Mouse (Mus musculus) macrophage (primary cell): ENCODE results near the gene Snx20. TPM values are rescaled to one million over a fixed set of nuclear protein-coding genes. Genes with fewer than 3 reads are reported as not detected.

Experiments used
- H3K27ac ChIP-seq: fragments of 350-480 bp; formaldehyde crosslinking; 2 replicates; pipeline ENCODE4 v1.9.0; 2021
- H3K36me3 ChIP-seq: fragments of 350-480 bp; formaldehyde crosslinking; 2 replicates; pipeline ENCODE4 v1.9.0; 2021; ENCODE audit errors: inconsistent target
- H3K4me3 ChIP-seq: fragments of 350-480 bp; formaldehyde crosslinking; 2 replicates; pipeline ENCODE4 v1.9.0; 2021; ENCODE audit errors: inconsistent target
- H3K79me2 ChIP-seq: fragments of 350-480 bp; formaldehyde crosslinking; 2 replicates; pipeline ENCODE4 v1.9.0; 2021; ENCODE audit errors: inconsistent target
- WGBS: methylation state at CpG from one replicate; pipeline ENCODE4 v1.1.7; 2026; ENCODE audit warnings: inconsistent platforms; ENCODE audit not compliant: missing documents; 5-methylcytosine and 5-hydroxymethylcytosine counted together
- polyA plus RNA-seq: library from polyadenylated mRNA; stranded (reverse); fragments of 250-400 nt; gene quantifications from 3 replicates; pipeline ENCODE4 v1.2.4, GENCODE M21; 2018; ENCODE audit warnings: inconsistent platforms

Gene Snx20
- polyA plus RNA-seq, 1 experiment from 2014 or later, result 53.5 TPM

DNA sequence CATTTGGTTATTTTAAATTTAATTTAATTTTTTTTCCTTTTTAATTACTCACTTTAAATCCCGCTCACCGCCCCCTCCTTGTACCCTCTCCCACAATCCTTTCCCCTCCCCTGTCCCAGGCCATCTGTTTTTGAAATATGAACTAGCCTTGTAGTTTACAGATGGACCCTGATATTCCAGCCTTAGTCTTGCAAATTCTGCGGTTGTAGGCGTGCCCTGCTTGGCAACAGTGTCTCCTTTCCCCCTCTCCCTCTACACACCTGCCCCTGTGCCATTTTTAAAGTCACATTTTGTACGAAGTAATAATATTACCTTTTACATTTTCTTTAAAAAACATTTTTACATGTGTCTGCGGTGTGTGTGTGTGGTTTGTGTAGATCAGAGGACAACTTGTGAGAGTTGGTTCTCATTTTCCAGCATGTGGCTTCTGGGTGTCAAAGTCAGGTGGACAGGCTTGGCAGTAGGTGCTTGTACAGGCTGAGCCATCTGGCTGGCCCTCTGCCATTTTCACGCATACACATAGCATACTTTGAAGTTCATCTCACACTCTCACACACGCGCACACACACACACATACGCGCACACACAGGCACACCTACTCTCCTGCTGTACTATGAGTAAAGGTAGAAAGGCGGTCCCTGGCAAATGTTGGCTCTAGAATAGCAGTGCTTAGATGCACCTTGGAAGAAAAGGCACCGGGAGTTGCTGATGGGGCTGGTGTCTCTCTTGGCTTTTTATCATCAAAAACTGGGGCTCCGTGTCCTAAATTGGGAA lies 7.7 kb downstream of the Snx20 start:
- 95% methylated on average over 13 of the region's 14 CpGs for WGBS
- H3K27ac ChIP-seq, result no peak overlapping the region
- no peak overlapping the region for H3K4me3 ChIP-seq
- H3K36me3 ChIP-seq, result peaks cover 64% of the 10 kb centered on the region
- peaks cover 56% of the 10 kb centered on the region for H3K79me2 ChIP-seq

DNA sequence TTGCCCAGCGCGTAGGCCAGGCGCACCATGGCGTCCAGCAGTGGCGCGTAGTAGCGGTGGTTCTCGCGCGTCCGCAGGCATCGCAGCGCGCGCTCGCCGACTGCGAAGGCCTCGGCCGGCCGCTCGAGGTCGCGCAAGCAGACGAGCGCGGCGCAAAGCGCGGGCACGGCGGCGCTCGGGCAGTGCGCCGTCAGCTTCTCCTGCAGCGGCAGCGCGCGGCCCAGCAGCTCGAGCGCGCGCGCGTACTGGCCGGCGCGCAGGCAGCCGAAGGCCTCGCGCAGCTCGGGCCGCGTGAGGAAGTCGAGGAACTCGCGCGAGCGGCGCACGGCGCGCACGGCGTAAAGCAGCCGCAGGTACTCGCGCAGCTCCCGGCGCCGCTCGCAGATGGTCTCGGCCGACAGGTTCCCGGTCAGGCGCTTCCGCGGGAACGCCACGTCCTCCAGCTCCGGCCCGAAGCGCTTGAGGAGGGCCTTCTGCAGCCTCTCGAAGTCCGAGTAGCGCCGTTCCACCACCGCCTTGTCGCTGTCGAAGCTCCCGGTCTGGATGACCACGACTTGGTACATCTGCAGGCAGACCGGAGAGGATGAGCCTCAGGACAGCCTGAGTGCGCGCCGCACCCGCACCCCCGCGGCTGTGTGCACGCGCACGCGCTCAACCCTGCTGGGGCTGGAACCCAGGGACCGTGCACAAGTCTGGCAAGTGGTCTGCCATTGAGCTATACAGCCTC lies 8.5 kb downstream of the Snx20 start:
- Histone ChIP-seq H3K4me3 (no peak overlapping the region), H3K27ac (no peak overlapping the region)
- WGBS, result 95% methylated on average over 35 of the region's 105 CpGs

DNA sequence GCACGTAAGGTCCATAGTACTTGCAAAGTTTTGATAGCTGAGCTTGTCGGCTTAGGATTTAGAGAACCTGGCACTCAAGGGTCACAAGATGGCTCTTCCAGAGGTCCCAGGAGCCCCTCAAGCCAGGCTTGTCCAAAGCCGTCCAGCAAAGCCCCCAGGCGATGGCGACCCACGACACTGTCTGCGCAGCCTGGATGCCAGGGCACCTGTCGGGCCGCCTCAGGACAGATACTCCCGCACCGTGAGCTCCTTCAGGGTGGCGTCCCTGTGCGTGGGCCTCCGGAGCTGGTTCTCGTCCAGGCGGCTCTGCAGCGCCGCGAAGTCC lies 9.0 kb downstream of the Snx20 start:
- no peak overlapping the region for H3K27ac ChIP-seq
- 95% methylated on average over 19 of the region's 19 CpGs for WGBS

More for the DNA sequence above, 8.5 kb downstream of the Snx20 start:
- peaks cover 48% of the 10 kb centered on the region for H3K79me2 ChIP-seq
- peaks cover 61% of the 10 kb centered on the region for H3K36me3 ChIP-seq

DNA sequence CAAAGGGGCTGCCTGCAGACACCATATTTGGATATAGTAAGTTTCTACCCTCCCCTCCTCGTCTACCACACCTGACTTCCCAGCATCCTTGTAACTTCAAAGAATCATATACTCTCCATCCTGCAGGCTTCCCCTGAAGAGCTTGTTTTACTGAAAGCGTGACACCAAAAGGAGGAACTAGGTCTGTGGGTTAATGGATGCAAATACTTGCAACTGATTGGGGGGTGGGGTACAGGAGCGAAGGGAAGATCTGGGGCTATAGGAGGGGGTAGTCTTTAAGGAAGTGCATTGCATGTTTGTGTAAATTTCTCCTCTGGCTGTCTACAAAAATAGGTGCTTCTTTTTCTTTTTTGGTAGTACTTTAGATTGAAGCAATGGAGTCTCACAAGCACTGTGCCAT lies 9.5 kb downstream of the Snx20 start:
- WGBS, result 36% methylated on average over 3 of the region's 3 CpGs
- no peak overlapping the region for H3K27ac ChIP-seq
- peaks cover 51% of the 10 kb centered on the region for H3K36me3 ChIP-seq
- H3K4me3 ChIP-seq, result no peak overlapping the region
- peaks cover 38% of the 10 kb centered on the region for H3K79me2 ChIP-seq

More for the DNA sequence above, 9.0 kb downstream of the Snx20 start:
- Histone ChIP-seq H3K79me2 (peaks cover 43% of the 10 kb centered on the region), H3K4me3 (no peak overlapping the region), H3K36me3 (peaks cover 56% of the 10 kb centered on the region)

DNA sequence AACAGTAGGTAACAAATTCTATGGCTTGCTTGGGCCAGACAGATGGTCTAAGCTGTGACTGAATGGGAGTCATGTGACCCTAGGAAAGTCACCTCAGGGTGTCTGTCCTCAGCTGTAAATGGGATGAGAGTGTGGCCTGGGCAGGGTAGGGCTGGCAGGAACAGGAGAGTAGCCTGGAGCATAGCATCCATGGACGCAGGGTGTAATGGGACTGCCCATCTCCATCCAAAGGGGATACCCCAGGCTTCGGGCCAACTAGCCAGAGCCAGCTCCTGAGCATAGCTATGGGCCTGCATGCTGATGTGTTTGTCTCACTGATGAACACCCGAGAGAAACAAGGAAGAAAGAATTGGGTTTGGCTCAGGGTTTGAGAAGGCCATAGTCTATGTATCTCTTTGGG lies 11.7 kb downstream of the Snx20 start:
- Histone ChIP-seq H3K36me3 (peaks cover 35% of the 10 kb centered on the region), H3K79me2 (peaks cover 17% of the 10 kb centered on the region; the same call in 1 of the 2 replicates), H3K27ac (no peak overlapping the region), H3K4me3 (no peak overlapping the region)
- 94% methylated on average over 3 of the region's 3 CpGs for WGBS

DNA sequence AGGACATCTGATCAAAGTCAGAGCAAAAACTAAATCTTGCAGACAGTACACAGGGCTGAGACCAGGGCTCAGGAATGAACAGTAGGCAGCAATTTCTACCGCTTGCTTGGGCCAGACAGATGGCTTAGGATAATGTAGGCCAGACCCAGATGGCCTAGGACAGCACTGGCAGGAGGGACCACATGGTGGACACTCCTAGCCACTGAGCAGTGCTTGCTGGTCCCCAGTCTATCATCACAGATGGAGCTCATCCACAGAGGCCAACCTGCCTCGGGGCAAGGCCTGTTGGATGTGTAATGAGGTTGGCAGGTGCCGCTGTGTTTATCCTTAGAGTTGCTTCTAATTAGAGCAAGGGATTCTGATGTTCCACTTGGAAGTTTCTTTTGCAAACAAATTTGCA lies 12.6 kb downstream of the Snx20 start:
- Histone ChIP-seq H3K4me3 (no peak overlapping the region), H3K36me3 (peaks cover 26% of the 10 kb centered on the region), H3K79me2 (peaks cover 8% of the 10 kb centered on the region; the same call in 1 of the 2 replicates), H3K27ac (no peak overlapping the region)
- WGBS, result 88% methylated on average over 3 of the region's 3 CpGs

DNA sequence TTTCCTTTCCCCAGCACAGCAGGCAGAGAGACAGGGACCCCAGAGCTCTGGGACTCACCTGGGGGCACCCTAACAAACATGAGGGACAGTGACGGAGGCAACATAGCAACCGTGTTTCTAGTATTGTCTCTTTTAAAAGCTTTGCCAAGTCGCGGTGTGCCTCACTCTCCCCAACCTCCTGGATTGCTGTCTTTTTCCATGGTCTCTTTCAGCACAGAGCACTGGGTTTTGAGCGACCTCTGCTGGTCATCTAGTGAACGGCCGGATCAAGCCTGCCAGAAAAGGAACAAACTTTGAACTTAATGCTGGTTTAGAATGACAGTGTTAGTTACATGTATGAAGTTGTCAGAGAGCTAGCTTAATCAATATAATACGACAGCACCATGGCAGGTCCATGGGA lies 14.5 kb downstream of the Snx20 start:
- Histone ChIP-seq H3K27ac (no peak overlapping the region), H3K36me3 (peaks cover 19% of the 10 kb centered on the region), H3K79me2 (no peaks in the 10 kb centered on the region), H3K4me3 (no peak overlapping the region)
- WGBS, result 6% methylated on average over 8 of the region's 8 CpGs

DNA sequence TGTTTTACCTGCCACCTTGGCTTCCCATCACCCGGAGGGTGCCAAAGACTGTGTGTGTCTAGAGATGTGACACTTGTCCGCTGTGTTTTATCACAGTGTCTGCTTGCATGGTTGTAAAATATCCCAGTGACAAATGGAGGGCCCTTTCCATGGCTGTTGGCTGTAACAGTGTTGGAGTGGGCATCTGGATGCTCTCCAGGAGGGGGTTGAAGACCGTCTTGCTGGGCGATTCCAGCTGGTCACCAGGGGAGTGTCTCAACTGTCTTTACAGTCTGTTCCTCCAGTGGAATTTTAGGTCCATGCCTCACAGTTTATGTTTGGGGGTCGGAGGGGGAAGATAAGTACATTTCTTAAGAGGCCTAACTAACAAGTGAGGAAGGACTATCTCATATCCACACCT lies 15.0 kb downstream of the Snx20 start:
- no peaks in the 10 kb centered on the region for H3K79me2 ChIP-seq
- no peak overlapping the region for H3K27ac ChIP-seq
- peaks cover 14% of the 10 kb centered on the region for H3K36me3 ChIP-seq
- no peak overlapping the region for H3K4me3 ChIP-seq
- 96% methylated on average over 5 of the region's 5 CpGs for WGBS

DNA sequence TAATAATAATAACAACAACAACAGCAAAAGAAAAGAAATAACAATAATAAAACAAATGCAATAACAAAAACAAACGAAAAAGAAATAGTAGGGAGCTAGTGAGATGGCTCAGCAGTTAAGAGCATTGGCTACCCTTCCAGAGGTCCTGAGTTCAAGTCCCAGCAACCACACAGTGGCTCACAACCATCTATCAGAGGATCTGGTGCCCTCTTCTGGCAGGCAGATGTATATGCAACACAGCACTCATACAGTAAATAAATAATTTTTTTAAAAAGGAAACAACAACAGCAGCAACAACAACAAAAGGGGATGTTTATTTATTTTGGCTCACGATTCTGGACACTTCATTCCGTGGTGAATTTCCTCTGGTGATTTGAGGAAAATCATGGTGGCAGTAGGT lies 16.4 kb downstream of the Snx20 start:
- H3K27ac ChIP-seq, result no peak overlapping the region
- WGBS, result 81% methylated on average over 3 of the region's 3 CpGs
- H3K4me3 ChIP-seq, result no peak overlapping the region
- no peaks in the 10 kb centered on the region for H3K79me2 ChIP-seq
- 0 out of 2 replicates have a peak, but pooled peaks cover under 1% of the 10 kb centered on the region for H3K36me3 ChIP-seq

DNA sequence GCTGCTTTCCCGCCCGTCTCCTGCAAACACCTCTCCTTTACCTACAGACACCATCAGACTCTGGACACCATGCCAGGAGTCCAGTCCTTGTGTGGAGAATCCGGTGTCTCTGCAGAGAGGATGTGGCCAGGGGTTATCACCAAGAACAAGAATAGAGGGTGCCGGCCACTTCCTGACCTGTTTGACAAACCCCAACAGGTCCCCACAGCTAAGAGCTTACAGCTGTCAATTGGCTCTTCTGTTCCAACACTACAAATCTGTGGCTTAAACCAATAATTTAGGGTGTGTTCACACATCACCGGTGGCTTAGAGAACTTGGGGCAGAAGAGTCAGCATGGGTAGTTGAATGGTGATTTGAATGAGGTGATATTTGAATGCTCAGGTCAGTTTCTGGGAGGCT lies 17.3 kb downstream of the Snx20 start:
- Histone ChIP-seq H3K79me2 (no peaks in the 10 kb centered on the region), H3K36me3 (no peaks in the 10 kb centered on the region), H3K4me3 (no peak overlapping the region), H3K27ac (no peak overlapping the region)
- 27% methylated on average over 5 of the region's 5 CpGs for WGBS

DNA sequence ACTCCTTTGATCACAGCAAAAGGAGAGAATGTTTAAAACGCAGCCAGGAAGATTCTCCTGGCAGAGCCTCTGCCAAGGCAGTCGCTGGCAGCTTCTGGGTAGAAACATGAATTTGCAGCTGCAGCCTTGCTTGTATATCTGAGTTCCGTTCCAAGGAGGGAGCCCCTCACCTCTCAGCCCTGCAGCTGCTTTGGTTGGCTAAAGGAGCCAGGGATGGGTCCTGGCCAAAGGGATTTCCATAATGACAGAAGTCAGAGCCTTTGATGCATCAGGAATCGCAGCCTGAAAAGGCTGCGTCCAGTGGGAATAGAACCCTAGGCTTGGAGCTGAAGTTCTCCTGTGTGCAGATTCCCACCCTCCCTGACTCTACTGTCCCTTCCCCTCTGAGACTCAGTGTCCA lies 20.9 kb downstream of the Snx20 start:
- Histone ChIP-seq H3K36me3 (no peaks in the 10 kb centered on the region), H3K4me3 (no peak overlapping the region), H3K27ac (no peak overlapping the region), H3K79me2 (no peaks in the 10 kb centered on the region)
- WGBS, result 85% methylated on average over 5 of the region's 5 CpGs

DNA sequence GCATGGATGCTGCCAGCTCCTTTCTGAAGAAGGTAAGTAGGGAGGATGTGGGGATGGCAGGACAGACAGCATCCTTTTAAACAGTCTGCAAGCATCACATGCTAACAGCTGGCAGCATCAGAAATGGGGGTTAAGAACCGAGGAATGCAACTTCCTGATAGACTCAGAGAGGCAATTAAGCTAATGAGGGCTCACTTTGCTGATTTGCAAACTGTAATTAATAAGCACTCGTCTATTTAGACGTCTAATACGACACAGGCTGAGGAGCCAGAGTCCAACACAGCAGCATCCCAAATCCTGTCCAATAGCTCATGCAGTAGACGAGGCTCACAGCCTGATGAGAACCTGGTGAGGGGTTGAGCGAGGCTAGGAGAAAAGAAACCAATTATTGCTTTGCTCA lies 25.7 kb downstream of the Snx20 start:
- Histone ChIP-seq H3K79me2 (no peaks in the 10 kb centered on the region), H3K36me3 (no peaks in the 10 kb centered on the region), H3K4me3 (no peak overlapping the region), H3K27ac (no peak overlapping the region)
- WGBS, result 81% methylated on average over 6 of the region's 6 CpGs

DNA sequence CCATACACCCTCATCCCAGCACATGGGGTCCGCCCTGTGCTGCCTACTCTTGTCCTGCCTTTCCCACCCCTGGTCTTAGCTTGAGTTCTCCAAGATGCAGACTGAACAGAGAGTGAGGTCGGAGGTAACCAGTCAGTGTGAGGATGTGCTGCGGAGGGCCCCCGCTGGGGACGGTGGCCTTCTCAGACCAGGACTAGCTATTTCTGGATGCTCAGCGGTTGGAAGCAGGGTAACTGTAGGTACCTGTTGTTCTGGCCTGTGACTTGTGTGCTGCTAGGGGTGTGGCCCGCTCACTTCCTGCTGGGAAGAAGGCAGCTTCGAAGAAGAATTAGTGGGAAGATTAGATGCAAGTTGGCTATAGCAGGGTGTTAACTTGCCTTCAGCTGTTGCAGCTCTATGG lies 26.9 kb downstream of the Snx20 start:
- Histone ChIP-seq H3K79me2 (no peaks in the 10 kb centered on the region), H3K36me3 (no peaks in the 10 kb centered on the region), H3K4me3 (no peak overlapping the region), H3K27ac (no peak overlapping the region)
- 84% methylated on average over 8 of the region's 8 CpGs for WGBS

DNA sequence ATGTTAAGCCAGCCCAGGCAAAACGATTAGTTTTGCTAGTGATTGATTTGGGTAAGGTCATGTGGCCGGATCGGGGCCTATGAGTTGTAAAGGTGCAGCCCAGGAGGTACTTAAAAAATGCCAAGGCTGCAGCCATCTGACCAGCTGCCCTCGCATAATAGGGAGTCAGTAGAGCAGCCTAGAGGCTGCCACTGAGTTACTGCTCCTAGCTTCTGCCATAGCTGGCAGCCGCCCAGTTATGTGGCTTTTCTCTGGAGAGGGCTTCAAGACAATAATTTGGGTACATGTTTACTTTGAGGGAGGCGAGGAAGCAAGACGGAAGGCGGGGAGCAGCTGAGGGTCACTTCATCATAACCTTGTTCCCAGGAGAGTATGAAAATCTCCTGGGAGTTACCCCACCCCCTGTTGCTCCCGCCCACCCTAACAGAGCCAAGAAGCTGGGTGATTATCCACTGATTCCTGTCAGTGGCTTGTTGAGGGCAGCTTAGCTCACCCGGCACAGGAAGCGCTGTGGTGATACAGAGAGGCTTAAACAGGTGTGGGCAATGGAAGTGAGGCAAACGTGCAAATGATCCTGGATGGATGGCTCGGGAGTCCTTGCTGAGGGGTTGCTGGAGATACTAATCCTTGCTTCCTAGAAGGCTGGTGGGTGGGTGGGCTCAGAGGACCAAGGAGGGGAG lies 30.4 kb downstream of the Snx20 start:
- no peak overlapping the region for H3K4me3 ChIP-seq
- H3K36me3 ChIP-seq, result no peaks in the 10 kb centered on the region
- H3K27ac ChIP-seq, result no peak overlapping the region
- 24% methylated on average over 12 of the region's 13 CpGs for WGBS
- no peaks in the 10 kb centered on the region for H3K79me2 ChIP-seq
